Mouse (Mus musculus): Measurements from ENCODE around the gene Nde1.
A peak's percentile ranks its signal among the peaks of the same experiment; 100 is the strongest.
"Not testable (repeated sequence)": the region's sequence is repeated elsewhere in the genome, so short reads cannot be mapped to it uniquely, and the experiment has no call there.

Nde1 gene

DNA sequence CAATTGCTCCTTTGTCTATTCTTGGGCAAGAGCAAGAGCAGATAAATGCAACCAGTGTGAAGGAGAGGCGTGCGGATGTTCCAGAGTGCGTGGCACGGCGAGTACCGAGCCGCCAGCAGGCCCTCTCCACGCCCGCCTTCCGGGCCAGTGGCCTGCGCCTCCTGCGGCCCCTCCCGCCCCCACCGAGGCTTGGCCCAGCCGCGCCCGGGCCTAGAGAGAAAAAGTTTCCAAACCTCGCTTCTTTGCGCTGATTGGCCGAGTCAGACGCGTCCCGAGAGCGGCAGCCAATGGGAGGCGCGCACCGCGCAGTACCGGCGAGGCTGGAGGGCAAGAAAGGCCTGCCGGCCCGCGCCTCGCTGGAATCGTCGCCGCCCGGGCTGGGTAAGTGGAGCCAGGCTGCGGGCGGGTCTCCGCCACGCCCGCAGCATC is at the start of gene Nde1, which contains the start of gene Marf1:
Gene Nde1, plus strand, starts transcription at position 288 of the 429 bp plus-strand sequence.
Gene Marf1, minus strand, starts transcription at position 364 of the 429 bp plus-strand sequence.
- peak; percentile 80 to 82 for DNase-seq

DNA sequence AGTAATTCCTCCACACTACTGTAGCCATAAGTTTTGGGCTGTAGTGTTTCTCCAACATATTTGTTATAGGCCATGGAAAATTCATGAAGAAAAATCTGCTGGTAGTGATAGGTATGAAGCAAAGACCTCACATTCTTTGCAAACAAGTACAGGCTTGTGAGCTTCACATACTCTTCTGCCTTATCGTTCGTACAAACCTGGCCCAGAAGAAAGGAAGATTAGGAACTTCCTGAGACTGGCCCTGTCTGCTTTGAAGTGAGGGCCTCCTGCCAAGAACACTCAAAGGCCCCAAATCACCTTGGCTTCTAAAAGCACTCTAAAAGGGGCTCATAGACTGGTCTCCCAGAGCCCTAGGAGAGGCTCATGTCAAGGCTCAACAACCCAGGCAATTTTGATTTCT is 45.8 kb upstream of the Nde1 start:
- DNase-seq: no peak

DNA sequence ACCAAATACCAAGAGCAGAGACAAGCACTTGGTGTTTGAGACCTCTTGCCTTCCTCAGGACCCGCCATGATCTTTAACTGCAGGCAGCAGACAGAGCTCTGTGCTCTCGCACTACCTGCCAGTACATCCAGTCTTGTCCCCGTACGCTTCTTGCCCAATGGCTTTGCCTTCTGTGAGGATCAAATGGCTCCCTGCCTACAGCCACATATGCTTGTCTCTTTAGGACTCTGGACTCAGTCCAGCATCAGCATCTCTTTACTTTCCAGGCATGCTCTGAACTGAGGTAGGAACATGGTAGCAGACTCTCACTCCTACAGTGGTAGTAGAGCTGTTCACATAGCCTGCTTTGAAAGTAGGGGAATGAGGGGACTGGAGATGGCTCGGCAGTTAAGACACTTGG is 42.1 kb upstream of the Nde1 start:
- peak; percentile 66 to 82 for DNase-seq

DNA sequence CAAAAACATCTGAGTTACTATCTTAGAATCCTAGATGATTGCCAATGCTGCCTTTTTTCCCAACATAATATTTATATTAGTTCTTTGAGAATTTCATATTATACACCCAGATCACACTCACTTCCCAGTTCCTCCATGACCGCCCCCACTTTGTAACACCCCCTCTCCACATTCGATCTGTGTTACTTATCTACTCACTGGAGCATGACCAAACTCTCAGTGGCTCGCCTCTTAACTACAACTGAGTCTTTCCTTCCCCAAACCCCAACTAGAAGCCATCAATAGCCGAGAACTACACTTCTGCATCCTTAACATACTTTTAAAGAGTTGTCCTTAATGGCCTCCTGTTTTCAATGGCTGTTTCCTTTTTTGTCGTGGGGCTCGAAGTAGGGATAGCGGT is 41.5 kb upstream of the Nde1 start:
- DNase-seq: no peak

DNA sequence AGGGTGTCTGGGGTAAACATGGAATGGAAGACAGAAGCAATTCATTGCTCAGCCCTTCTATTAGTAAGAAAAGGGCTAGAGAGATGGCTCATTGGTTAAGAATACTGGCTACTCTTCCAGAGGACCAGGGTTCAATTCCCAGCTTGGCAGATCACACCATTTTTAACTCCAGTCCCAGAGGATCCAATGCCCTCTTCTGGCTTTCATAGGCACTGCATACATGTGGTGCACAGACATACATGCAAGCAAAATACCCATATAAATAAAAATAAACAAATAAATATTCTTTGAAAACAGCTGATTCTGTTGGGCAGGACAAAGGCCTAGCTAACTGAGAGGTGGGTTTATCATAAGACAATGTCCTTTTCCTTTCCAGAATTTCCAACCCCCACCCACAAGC is 40.5 kb upstream of the Nde1 start:
- DNase-seq: no peak

DNA sequence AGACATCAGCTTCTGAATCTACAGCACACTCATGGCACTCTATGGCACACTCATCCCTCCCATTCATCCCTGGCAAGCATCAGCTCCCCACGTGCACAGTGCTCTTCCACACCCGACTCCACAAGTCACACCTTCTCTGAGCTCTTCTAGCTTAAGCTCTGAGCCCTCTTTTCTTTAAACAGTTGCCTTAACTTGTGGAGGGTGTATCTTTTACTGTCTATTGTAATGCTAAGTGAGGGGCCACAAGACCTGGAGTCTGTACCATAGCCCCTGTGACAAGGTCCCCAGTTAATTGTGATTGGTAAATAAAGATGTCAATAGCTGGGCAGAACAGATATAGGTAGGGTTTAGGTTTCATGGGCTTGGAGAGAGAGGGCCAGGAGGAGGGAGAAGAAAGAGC is 39.2 kb upstream of the Nde1 start:
- DNase-seq: no peak

DNA sequence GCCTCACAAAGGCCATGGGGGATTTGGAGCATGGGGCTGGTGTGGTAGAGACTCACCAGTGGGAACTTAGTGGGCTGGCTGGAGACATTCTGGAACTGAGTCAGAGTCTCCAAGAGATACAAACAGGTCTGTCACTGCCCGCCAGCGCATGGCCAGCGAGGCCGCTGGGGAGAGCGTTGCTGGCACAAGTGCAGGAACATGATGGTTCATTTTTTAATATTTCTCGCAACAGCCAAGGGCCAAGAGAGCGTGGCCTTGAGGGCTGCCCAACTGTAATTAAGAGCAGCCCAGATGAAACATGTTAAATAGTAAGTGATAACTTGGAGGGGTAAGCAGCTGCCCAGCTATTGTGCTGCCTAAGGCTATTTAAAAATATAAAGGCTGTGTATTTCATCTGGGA is 38.4 kb upstream of the Nde1 start:
- no peak for DNase-seq

DNA sequence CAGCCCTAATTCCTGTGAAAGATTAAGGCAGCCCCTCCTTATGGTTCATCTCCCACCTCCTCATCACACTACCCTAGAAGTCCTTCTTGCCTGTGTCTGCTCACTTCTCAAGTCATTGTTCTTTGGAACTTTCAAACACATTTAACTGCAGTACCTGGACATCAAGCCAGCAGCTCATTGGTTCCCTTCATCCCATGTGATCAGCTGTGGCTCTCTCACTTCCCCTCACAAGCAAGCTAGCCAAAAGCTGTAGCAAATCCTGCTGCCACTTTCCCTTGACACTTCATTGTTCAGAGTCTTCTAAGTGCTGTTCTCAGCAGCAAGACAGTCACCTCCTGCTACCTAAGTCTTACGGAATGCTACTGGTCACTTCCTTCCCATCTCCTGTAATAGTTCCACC is 37.8 kb upstream of the Nde1 start:
- no peak for DNase-seq

DNA sequence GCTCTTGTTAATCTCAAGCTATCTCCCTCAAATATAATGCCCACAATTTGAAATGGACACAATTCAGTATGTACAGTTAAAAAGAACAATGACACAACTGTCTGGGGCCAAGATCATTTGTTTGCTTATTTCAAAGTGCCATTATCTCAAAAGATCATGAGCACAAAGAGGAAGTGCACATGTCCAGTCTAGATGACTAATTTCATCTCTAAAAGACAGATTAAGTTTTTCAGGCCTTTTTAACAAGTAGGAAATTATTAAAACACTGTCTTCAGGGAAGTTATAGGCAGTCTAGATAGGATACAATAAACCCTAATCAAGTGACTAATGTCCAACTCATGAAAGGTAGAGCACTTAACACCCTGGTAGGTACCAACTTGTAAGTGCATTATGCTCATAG is 34.1 kb upstream of the Nde1 start:
- DNase-seq: no peak

DNA sequence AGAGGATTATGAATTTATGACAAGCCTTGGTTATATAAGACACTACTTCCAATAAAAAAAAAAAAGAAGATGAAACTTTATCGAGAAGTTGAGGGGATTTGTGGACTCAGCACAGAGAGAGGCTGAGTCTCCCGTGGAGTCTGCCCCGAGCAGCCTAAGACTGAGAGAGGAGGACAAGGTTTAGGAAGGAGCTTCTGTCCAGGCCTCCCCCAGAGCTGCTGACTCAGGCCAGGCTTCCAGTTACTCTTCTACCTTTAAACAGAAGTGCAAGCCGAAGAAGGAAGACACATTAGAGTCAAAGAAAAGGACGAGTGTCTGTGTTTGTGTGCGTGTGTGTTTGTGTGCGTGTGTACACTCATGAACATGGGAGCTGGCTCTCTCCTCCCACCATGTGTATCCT is 32.3 kb upstream of the Nde1 start:
- no peak for DNase-seq

DNA sequence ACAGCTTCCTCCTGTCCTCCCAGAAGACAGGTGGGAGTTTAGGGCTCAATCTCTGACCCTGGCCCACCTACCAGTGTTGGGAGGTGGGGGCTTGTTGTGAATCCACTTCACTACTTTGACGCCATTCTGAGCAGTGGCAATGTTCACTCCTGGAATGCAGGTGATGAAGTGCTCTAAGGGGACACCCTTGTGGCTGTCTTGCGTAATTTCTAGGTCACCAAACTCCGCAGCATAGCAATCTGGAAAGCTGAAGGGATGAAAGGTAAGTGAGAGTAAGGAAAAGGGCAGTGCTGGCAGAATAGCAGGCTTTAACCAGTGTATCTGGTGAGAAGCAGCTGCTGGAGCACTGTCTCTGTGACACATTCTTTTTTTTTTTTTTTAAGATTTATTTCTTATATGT is 31.7 kb upstream of the Nde1 start:
- no peak for DNase-seq

DNA sequence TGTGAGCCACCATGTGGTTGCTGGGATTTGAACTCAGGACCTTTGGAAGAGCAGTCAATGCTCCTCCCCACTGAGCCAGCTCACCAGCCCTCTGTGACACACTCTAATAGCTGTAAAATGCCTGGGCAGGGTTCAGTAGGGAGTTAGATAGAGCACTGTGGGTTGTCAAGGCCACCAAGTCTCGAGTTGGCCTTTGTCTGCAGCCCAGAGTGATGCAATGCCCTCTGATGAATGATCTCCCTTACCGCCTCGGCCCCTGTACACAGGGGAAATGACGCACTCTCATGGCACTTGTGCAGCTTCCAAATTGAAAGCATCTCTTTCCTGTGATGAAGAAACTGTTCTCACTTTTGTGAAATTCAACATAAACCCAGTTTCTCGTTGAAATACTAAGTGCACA is 31.2 kb upstream of the Nde1 start:
- DNase-seq: no peak

DNA sequence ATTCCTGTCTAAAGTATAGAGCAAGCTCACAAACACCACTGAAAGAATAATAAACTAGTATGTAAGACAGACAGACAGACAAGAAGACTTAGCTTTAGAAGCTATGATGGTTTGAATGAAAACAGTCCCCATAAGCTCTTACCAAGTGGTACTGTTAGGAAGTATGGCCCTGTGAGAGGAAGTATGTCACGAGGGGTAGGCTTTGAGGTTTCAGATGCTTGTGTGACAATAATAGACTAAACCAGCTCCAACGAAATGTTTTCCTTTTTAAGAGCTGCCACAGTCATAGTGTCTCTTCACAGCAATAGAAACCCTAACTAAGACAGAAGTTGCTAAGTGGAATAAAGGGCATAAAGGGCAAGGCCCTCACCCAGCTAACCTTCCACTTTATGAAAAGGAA is 28.1 kb upstream of the Nde1 start:
- DNase-seq: no peak

DNA sequence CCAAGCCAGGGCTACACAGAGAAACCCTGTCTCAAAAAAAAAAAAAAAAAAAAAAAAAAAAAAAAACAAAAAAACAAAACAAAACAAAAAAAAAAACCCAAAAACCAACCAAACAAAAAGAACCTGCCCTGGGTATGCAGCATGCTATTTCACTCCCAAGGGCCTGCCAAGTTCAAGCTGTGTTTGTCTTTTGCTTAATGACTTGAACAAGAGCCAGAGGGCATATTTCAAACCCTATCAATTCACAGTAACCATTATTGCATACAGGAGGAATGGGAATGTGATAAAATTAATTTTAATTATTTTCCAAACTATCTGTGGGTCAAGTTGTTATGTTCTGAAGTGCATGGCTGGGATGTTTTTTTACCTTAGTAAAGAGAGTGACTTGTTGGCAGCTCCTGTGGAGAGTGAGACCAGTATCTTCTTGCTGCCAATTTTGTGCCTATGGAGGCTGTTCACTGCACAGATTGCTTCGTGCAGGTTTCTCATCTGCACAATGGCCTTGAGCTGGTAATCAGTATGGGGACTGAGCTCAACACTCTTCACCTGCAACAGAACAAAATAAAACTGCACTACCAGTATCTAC is 25.0 kb upstream of the Nde1 start:
- DNase-seq: no peak

DNA sequence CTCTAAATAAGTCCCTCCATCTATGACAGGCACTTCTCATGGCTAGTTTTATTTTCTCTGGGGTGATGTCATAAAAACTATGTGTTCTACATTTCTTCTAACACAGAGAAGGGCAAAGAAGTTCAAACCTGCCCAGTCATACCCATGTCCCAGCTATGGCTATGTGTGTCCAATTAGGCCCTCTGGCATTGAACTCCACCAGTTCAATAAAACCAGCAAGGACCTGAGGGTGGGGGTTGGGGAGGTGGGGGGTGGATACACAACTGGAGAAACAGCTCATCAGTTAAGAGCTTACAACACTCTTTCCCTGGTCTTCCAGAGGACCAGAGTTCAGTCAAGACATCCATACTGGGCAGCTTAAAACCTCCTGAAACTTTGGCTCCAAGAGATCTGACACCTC is 24.0 kb upstream of the Nde1 start:
- no peak for DNase-seq

DNA sequence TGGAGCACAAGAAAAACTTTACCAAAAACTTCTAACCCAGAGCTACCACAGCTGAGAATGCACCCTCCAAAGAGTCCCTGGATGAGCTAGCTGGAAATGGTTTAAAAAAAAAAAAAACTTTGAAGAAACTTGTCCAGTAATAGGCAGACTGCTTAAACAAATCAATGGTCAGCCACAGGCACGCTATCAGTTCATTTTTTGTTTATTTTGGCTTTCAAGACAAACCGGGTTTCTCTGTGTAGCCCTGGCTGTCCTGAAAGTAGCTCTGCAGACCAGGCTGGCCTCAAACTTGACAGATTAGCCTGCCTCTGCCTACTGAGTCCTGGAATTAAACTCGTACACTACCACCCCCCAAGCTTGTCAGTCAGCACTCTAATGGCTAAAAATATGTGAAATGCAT is 19.8 kb upstream of the Nde1 start:
- DNase-seq: no peak

DNA sequence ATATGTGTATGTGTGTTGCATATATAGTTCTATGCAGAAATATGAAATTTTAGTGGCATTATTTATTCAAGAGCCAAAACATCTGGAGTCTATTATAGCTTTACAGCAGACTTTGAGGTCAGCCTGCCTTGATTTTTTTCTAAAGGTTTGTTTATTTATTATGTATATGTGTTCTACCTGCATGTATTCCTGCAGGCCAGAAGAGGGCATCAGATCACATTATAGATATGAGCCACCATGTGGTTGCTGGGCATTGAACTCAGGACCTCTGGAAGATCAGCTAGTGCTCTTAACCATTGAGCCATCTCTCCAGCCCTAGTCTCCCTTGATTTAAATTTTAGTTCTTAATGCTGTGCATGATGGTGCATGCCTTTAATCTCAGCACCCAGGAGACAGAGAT is 15.4 kb upstream of the Nde1 start:
- DNase-seq: no peak

DNA sequence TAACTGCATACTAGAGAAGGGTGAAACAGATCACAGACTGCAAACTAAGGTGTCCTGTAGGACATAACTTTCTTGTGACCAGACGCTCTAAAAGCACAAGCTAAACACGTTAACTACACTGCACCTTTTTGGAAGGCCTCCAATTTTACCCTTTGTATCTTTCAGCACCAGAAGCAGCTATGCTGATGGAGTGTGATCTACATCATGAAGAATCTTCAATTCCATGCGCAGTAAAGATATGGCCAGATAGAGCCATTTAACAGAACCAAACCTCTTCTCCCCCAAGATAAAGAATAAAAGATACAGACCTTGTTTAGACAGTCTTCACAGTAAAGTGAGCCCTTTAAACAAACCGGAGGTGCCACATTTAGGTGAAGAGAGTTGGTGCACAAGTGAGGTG is 11.4 kb upstream of the Nde1 start:
- DNase-seq: no peak

DNA sequence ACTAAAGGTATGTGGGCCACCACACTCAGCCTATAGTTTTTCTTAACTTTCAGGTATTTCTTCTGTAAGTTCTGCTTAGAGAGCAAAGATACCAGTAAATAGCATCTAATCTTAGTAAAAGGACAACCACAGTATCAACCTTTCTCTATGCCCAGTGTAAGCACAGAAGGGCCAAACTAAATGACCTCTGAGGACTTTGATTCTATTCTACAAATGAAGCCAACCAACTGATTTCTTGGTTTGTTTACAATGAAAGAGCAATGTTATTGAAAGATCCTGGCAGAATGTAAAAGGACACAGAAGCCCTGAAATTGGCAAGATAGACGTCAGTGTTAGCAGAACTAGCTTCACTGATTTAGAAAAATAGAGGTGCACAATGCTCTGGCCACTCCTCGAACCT is 7.4 kb upstream of the Nde1 start:
- not testable (repeated sequence) for DNase-seq

DNA sequence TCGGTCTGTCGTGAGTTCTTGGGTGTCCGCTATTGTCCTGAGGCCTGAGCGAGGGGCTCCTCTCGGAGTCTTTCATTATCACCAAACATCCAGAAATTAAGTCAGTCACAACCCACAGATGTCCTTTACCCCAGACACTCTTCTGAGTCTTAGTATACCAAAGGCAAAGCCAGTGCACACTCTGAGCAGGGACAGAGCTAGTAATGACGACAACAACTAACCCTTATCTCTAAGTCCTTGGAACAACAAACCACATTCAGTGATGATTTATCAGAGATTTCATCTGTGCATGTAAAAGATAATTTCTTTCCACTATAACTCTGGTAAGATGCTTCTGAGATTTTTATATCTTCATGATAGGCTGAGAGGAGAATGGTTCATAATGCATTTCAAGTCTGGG is 6.8 kb upstream of the Nde1 start:
- DNase-seq: no peak

DNA sequence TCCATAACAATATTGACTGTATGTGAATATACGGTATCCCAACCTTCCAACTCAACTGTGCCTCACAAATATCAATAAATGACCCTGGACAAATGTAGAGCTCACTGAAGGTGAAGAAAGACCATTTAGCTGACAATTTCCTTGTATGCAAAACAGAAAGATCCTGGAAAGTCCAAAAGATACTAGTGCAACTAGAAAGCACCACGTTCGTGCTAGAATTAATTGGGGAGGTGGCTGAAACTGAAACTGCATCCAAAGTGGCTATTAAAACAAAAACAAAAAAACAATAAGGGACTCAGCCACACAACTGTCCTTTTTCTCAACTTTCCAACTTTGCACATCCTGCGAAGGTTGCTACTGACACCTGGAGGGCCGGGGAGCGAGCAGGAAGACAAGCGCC is 4.5 kb upstream of the Nde1 start:
- DNase-seq: no peak

DNA sequence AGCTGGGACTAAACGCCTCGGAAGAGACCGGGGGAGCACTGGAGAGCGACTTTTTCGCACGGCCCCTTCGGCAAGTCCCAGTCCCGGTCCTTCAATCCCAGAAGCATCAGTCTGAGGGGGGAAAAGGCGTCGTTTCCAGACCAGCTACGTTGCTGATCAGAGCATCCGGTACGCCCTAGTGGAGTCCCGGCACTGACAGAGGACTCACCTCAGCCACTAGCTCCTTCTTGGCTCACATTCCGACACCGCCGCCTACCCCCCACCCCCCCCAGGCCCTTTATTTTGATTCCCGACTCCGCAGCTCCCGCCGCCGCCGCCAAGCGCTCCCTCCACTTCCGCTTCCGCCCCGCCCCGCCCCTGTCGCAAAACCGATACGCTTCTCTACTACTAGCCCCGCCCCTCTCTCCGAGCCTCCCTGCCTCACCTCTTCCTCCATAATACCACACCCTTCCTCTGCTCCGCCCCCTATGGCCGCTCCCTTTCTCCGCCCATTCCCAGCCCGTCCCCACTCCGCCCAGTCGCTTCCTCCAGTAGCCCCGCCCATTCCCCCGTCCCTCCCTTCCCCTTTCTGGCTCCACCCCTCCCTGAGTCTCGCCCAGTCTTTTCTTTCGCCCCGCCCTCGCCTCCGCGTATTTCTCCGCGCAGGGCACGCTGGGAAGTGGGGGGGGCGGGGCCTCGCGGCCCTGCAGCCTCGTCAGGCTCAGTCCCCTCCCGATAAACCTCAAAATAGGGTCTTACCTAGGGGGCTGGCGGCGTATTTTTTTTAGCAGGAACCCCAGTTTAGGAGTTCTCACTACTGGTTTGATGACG is 3.9 kb upstream of the Nde1 start:
- DNase-seq: peak; percentile 99 to 100

DNA sequence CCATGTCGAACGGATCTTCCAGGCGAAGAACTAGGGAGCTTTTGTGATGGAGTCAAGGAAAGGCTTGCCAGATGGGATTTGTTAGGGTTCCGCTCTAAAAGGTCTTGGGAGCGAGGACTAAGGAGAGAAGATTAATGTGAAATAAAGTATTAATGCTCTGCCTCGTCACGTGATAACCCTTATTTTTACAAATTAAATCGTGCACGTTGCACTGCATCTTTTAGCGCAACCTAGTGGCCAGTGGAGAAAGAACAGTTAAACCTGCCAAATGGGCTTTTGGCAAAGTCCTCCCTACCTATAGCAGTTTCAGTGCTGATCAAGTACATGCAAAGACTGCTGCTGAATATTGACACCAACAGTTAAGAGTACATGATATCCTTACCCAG is 3.3 kb upstream of the Nde1 start:
- peak; percentile 88 to 89 for DNase-seq

DNA sequence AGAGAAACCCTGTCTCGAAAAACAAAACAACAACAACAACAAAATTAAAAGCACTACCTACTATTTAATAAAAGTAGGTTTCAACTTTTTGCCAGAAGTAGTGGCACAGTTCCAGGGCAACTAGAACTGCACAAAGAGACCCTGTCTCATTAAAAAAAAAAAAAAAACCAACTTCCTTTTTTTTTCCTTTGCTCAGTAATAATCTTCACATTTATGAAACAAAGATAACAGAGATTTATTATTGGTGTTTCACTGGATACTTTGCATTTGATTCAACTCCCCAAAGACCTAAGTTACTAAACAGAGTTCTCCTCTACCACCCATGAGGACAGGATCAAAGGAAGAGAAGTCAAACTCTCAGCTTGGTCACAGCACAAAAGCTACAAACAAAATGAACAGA is 2.1 kb upstream of the Nde1 start:
- no peak for DNase-seq

DNA sequence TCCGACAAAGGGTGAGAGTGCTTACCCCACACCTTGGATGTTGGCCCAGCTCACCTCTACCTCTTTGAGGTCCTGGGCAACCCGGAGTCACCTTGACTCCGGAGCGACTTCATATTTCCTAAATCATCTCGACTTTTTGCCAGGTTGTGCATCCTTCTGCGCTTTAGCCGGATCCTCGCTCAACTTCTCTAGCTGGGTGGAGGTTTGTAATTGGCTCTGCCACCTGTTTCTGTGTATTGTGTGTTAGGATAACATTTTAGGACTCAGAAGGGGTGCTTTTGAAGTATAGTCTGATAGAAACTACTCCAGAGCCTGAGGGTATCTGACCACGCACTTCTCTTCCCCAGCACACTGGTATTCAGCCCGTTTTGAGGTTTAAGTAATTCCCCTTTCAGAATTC is 656 bp downstream of the Nde1 start:
- DNase-seq: peak in 1 of 2 experiments; percentile 18
